1 mouse cellular context compared by ENCODE assay signal in genomic region chr17:65656076-65656475, GRCm38 (mm10).
TF ChIP-seq lines count a peak whose summit lies in the region.

No protein-coding gene starts in this region.

TF ChIP-seq in MEL, 35 proteins besides CTCF, POLR2A, EP300 and RAD21 (continued from another document):
- peak; percentile 47; the same call in 1 of the 2 replicates for TF ChIP-seq BHLHE40 (IDR thresholded peaks at IDR 0.05; ENCODE audit: borderline replicate concordance, low read depth, low read length)
- no peak for TF ChIP-seq TBP (IDR thresholded peaks at IDR 0.05; ENCODE audit: low read depth, low read length)
- no peak for TF ChIP-seq USF2 (IDR thresholded peaks at IDR 0.05; ENCODE audit: borderline replicate concordance in 1 of 2, insufficient read depth in 1 of 2, low read depth in 1 of 2, low read length in 2 of 2)
- TF ChIP-seq ZNF384 (IDR thresholded peaks at IDR 0.05; ENCODE audit: low read depth, low read length): no peak
- no peak for TF ChIP-seq POLR2AphosphoS2 (IDR thresholded peaks at IDR 0.05; ENCODE audit: low read length)
- TF ChIP-seq KAT2A (conservative IDR thresholded peaks at IDR 0.05; ENCODE audit: low read depth, low read length): no peak
- no peak for TF ChIP-seq ELF1 (IDR thresholded peaks at IDR 0.05; ENCODE audit: low read depth, low read length)
- TF ChIP-seq SIN3A (IDR thresholded peaks at IDR 0.05; ENCODE audit: low read length): 0 out of 2 replicates have a peak, but pooled peaks have one; percentile 26
- TF ChIP-seq NRF1 (IDR thresholded peaks at IDR 0.05; ENCODE audit: insufficient read depth, low read depth, low read length, poor library complexity, severe bottlenecking): no peak
- no peak for TF ChIP-seq MYC (IDR thresholded peaks at IDR 0.05; ENCODE audit: low read depth, low read length)
